Mouse (Mus musculus): ENCODE results near the gene Anxa3.

DNA sequence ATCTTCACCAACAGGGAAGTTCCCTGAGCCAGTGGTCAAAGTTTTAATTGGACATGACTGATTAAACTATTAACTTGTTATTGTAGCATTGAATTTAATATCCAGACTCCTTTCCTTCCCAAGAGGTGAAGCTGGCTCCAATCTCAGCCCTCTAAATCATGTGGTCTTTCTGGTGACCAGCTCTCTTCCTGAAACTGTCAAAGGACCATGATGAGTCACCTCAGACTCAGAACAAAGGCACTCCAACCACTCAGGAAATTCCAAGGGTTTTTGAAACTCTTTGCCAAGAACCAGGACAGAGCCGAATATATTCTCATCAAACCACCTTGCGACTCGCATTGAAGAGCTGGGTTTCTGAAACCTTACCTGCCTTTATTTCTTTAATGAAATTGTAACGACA is 11.2 kb downstream of the Anxa3 start:
- TF ChIP-seq CTCF (IDR thresholded peaks at IDR 0.05 in 2 of 3, conservative IDR thresholded peaks at IDR 0.05 in 1 of 3; ENCODE audit: control insufficient read depth in 1 of 3, insufficient read depth in 1 of 3, low read depth in 2 of 3, low read length in 3 of 3, poor library complexity in 1 of 3, severe bottlenecking in 1 of 3) (no peak), ELF1 (IDR thresholded peaks at IDR 0.05; ENCODE audit: low read depth, low read length) (no peak), ZKSCAN1 (IDR thresholded peaks at IDR 0.05; ENCODE audit: low read depth, low read length) (no peak)
